Mouse (Mus musculus) spleen, adult 2 months (tissue): ENCODE data around the gene Rab5b.

Experiments used
- CTCF ChIP-seq: fragments of 200-500 bp; IDR thresholded peaks from 2 replicates; pipeline ENCODE4 v1.5.1; 2011; ENCODE audit warnings: mild to moderate bottlenecking, inconsistent platforms; ENCODE audit not compliant: insufficient read depth, insufficient read length, insufficient replicate concordance; ENCODE audit errors: extremely low read depth
- POLR2A ChIP-seq: fragments of 200-500 bp; IDR thresholded peaks from 2 replicates; pipeline ENCODE4 v1.6.1; 2011; ENCODE audit warnings: low read depth, low read length, inconsistent platforms

DNA sequence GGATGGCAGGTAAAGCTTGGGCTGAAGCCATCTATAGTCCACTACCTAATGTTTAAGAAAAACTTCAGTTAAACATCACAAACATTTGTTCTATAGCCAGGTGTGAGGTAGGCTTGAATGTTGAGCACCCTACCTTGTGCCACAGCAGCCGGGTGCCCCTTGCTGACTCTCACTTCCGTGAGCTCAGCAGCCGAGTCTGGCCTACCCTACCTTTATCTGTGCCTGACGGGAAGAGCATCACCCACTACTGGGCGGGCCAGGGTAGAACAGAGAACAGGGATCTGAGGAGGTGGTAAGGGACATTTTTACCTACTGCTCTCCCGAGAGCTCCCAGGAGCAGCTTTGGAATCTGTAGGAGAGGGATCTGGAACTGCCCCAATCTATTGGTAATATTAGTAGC lies 53.3 kb downstream of the Rab5b start:
- no peak for TF ChIP-seq CTCF
- no peak for TF ChIP-seq POLR2A
